Mouse (Mus musculus) liver, postnatal 0 days (tissue): ENCODE data around the gene Zfand3. TPM values are rescaled to one million over a fixed set of nuclear protein-coding genes. Genes with fewer than 3 reads are reported as not detected.

ENCODE experiments used
- ATAC-seq: fragments of 200-750 bp; cut with Nextera tagmentation; 2 replicates; pipeline ENCODE4 v1.8.0; 2017; ENCODE audit warnings: mild to moderate bottlenecking, moderate library complexity
- DNase-seq: peaks from one replicate; pipeline ENCODE4 v3.0.0-alpha.2; 2016
- H3K27ac ChIP-seq: fragments of 300-500 bp; sonication (generic); 2 replicates; pipeline ENCODE4 v1.5.1; 2014; ENCODE audit warnings: antibody characterized with exemption, moderate library complexity, mild to moderate bottlenecking, low read depth
- H3K27me3 ChIP-seq: fragments of 300-500 bp; sonication (generic); 2 replicates; pipeline ENCODE4 v1.6.1; 2014; ENCODE audit warnings: low read length, control low read depth, mixed read lengths; ENCODE audit not compliant: insufficient read depth
- H3K36me3 ChIP-seq: fragments of 300-500 bp; sonication (generic); replicated peaks from 2 replicates; pipeline ENCODE4 v1.6.1; 2014; ENCODE audit warnings: mild to moderate bottlenecking, control low read depth, low read length, moderate library complexity, mixed read lengths; ENCODE audit not compliant: insufficient read depth
- H3K4me1 ChIP-seq: fragments of 300-500 bp; sonication (generic); 2 replicates; pipeline ENCODE4 v1.6.1; 2014; ENCODE audit warnings: antibody characterized with exemption, mild to moderate bottlenecking, control low read depth; ENCODE audit not compliant: insufficient read depth
- H3K4me2 ChIP-seq: fragments of 300-500 bp; sonication (generic); 2 replicates; pipeline ENCODE4 v1.6.1; 2014; ENCODE audit warnings: low read depth, mild to moderate bottlenecking, low read length, moderate library complexity, mixed read lengths
- H3K4me3 ChIP-seq: fragments of 300-500 bp; sonication (generic); 2 replicates; pipeline ENCODE4 v1.5.1; 2014; ENCODE audit warnings: low read depth, low read length
- H3K9ac ChIP-seq: fragments of 300-500 bp; sonication (generic); replicated peaks from 2 replicates; pipeline ENCODE4 v1.6.1; 2014; ENCODE audit warnings: mild to moderate bottlenecking, moderate library complexity
- H3K9me3 ChIP-seq: fragments of 300-500 bp; sonication (generic); 2 replicates; pipeline ENCODE4 v1.6.1; 2016; ENCODE audit warnings: mild to moderate bottlenecking, control low read depth, low read length, mixed read lengths
- CTCF ChIP-seq: sonication (generic); IDR thresholded peaks from 2 replicates; pipeline ENCODE4 v1.5.1; 2016; ENCODE audit warnings: antibody characterized with exemption, low read depth
- EP300 ChIP-seq: IDR thresholded peaks from 2 replicates; pipeline ENCODE4 v1.6.1; 2016; ENCODE audit warnings: antibody characterized with exemption, low read depth, mild to moderate bottlenecking
- WGBS: fragments of 180-500 bp; shearing (Covaris S2); extraction: QIAGEN DNeasy Blood & Tissue Kit; methylation state at CpG from one replicate; pipeline ENCODE4 v1.1.7; 2014; ENCODE audit not compliant: insufficient replicate concordance; 5-methylcytosine and 5-hydroxymethylcytosine counted together
- polyA plus RNA-seq: library from polyadenylated mRNA; unstranded; fragments of >200 nt; fragmentation: Nextera tagmentation; extraction: Ambion mirVana; gene quantifications from 2 replicates; pipeline ENCODE4 v1.2.1, GENCODE M21; 2015

Zfand3 gene
- polyA plus RNA-seq, 1 experiment from 2014 or later: 24.7 TPM

- no peak for DNase-seq
- H3K4me1 ChIP-seq: no peaks in the 10 kb centered on the region
- H3K27ac ChIP-seq: no peak overlapping the region
- H3K9me3 ChIP-seq: no peaks in the 10 kb centered on the region
- H3K4me2 ChIP-seq: no peak overlapping the region
- TF ChIP-seq EP300 (no peak), CTCF (no peak)
- 73% methylated on average over 10 of the region's 10 CpGs for WGBS
- no peak for ATAC-seq
- 0 out of 2 replicates have a peak, but pooled peaks cover 3% of the 10 kb centered on the region for H3K36me3 ChIP-seq
- H3K27me3 ChIP-seq: no peaks in the 10 kb centered on the region
- no peak overlapping the region for H3K9ac ChIP-seq
- no peak overlapping the region for H3K4me3 ChIP-seq
Observed at GRCm38 (mm10) chr17:30158419-30159108, 154.0 kb downstream of the Zfand3 start.

- Histone ChIP-seq H3K27ac (no peak overlapping the region), H3K9ac (no peak overlapping the region), H3K27me3 (no peaks in the 10 kb centered on the region), H3K36me3 (0 out of 2 replicates have a peak, but pooled peaks cover 3% of the 10 kb centered on the region), H3K4me2 (no peak overlapping the region), H3K4me3 (no peak overlapping the region), H3K4me1 (no peaks in the 10 kb centered on the region), H3K9me3 (no peaks in the 10 kb centered on the region)
- TF ChIP-seq CTCF (no peak), EP300 (no peak)
- 53% methylated on average over 5 of the region's 5 CpGs for WGBS
- DNase-seq (no peak), ATAC-seq (no peak)
Observed at GRCm38 (mm10) chr17:30159341-30159740, 154.8 kb downstream of the Zfand3 start.

- Histone ChIP-seq H3K4me3 (no peak overlapping the region), H3K4me2 (no peak overlapping the region), H3K27ac (no peak overlapping the region), H3K4me1 (no peaks in the 10 kb centered on the region), H3K9ac (no peak overlapping the region), H3K36me3 (0 out of 2 replicates have a peak, but pooled peaks cover 3% of the 10 kb centered on the region), H3K27me3 (no peaks in the 10 kb centered on the region), H3K9me3 (no peaks in the 10 kb centered on the region)
- DNase-seq (no peak), ATAC-seq (no peak)
- WGBS: 87% methylated on average over 14 of the region's 14 CpGs
- TF ChIP-seq EP300 (no peak), CTCF (no peak)
Observed at GRCm38 (mm10) chr17:30160823-30161432, 156.4 kb downstream of the Zfand3 start.

- Histone ChIP-seq H3K27me3 (no peaks in the 10 kb centered on the region), H3K36me3 (no peaks in the 10 kb centered on the region), H3K9ac (no peak overlapping the region), H3K4me2 (no peak overlapping the region), H3K27ac (no peak overlapping the region), H3K4me3 (no peak overlapping the region), H3K9me3 (no peaks in the 10 kb centered on the region), H3K4me1 (no peaks in the 10 kb centered on the region)
- TF ChIP-seq CTCF (no peak), EP300 (no peak)
- WGBS: 57% methylated on average over 5 of the region's 5 CpGs
- ATAC-seq (no peak), DNase-seq (no peak)
Observed at GRCm38 (mm10) chr17:30162983-30163382, 158.4 kb downstream of the Zfand3 start.

GRCm38 (mm10) chr17:30163793-30164192, 159.3 kb downstream of the Zfand3 start:
- 68% methylated on average over 6 of the region's 6 CpGs for WGBS
- Histone ChIP-seq H3K9ac (no peak overlapping the region), H3K27me3 (no peaks in the 10 kb centered on the region), H3K9me3 (no peaks in the 10 kb centered on the region), H3K4me2 (no peak overlapping the region), H3K4me1 (no peaks in the 10 kb centered on the region), H3K36me3 (no peaks in the 10 kb centered on the region), H3K4me3 (no peak overlapping the region), H3K27ac (no peak overlapping the region)
- no peak for TF ChIP-seq EP300
- DNase-seq: no peak
- ATAC-seq: no peak

- Histone ChIP-seq H3K27me3 (no peaks in the 10 kb centered on the region), H3K9ac (no peak overlapping the region), H3K4me3 (no peak overlapping the region), H3K9me3 (no peaks in the 10 kb centered on the region), H3K36me3 (no peaks in the 10 kb centered on the region), H3K4me1 (no peaks in the 10 kb centered on the region), H3K4me2 (no peak overlapping the region), H3K27ac (no peak overlapping the region)
- 76% methylated on average over 9 of the region's 9 CpGs for WGBS
- no peak for TF ChIP-seq EP300
- TF ChIP-seq CTCF: no peak
- DNase-seq (no peak), ATAC-seq (no peak)
Observed at GRCm38 (mm10) chr17:30164818-30165217, 160.3 kb downstream of the Zfand3 start.
